13 mouse cellular contexts compared by ENCODE assay signal in genomic region chr2:97581132-97581531, GRCm38 (mm10).
"Had no signal": no experiment of that assay in that cellular context is flagged by ENCODE, and none has a peak within 500 bp of the region (broad histone marks: within the 10 kb centered on the region; RNA-seq: fewer than 3 reads in every experiment).

No protein-coding gene starts in this region.

- DNase-seq: kidney, adult 11 months; kidney, adult 8-10 months; kidney, postnatal 10 days; kidney, postnatal 36 days; liver, embryonic 13.5 days; lung, adult 2 months; lung, postnatal 14 days; lung, postnatal 4 days; midbrain, embryonic 14.5 days; thymus, adult 18-20 months; thymus, postnatal 36 days had no signal

- H3K27ac ChIP-seq: kidney, embryonic 15.5 days; liver, embryonic 13.5 days had no signal

- H3K4me1 ChIP-seq: kidney, embryonic 15.5 days; liver, embryonic 13.5 days had no signal

- H3K36me3 ChIP-seq: kidney, embryonic 15.5 days; liver, embryonic 13.5 days had no signal

- H3K4me3 ChIP-seq: kidney, embryonic 15.5 days; liver, embryonic 13.5 days had no signal

- H3K27me3 ChIP-seq: kidney, embryonic 15.5 days; liver, embryonic 13.5 days had no signal

- H3K4me2 ChIP-seq: kidney, embryonic 15.5 days; liver, embryonic 13.5 days; midbrain, embryonic 11.5 days had no signal

- H3K9ac ChIP-seq: kidney, embryonic 15.5 days; liver, embryonic 13.5 days had no signal

- H3K9me3 ChIP-seq: kidney, embryonic 15.5 days; liver, embryonic 13.5 days had no signal
